Mouse (Mus musculus) ES-Bruce4 (cell line): ENCODE results near the gene Ddo. TPM values are rescaled to one million over a fixed set of nuclear protein-coding genes. Genes with fewer than 3 reads are reported as not detected.

Experiments used
- H3K27ac ChIP-seq: 2 replicates; pipeline ENCODE4 v1.5.1; 2012; ENCODE audit warnings: low read length, inconsistent platforms; ENCODE audit not compliant: insufficient read depth
- H3K27me3 ChIP-seq: 2 replicates; pipeline ENCODE4 v1.6.1; 2012; ENCODE audit warnings: mild to moderate bottlenecking, low read length, inconsistent platforms; ENCODE audit not compliant: control insufficient read depth, poor library complexity, insufficient read depth, severe bottlenecking
- H3K36me3 ChIP-seq: 2 replicates; pipeline ENCODE4 v1.6.1; 2012; ENCODE audit warnings: inconsistent platforms, mild to moderate bottlenecking, low read length, moderate library complexity; ENCODE audit not compliant: control insufficient read depth, poor library complexity, insufficient read depth, severe bottlenecking
- H3K4me1 ChIP-seq: one replicate; pipeline ENCODE4 v1.8.1; 2011; ENCODE audit warnings: low read length; ENCODE audit not compliant: control insufficient read depth, insufficient read depth
- H3K4me3 ChIP-seq: 2 replicates; pipeline ENCODE4 v1.5.1; 2011; ENCODE audit warnings: low read depth, mild to moderate bottlenecking, low read length
- H3K9ac ChIP-seq: 2 replicates; pipeline ENCODE4 v1.6.1; 2012; ENCODE audit warnings: low read depth, mild to moderate bottlenecking, inconsistent platforms; ENCODE audit not compliant: poor library complexity, severe bottlenecking
- H3K9me3 ChIP-seq: replicated peaks from 2 replicates; pipeline ENCODE4 v1.6.1; 2012; ENCODE audit warnings: mild to moderate bottlenecking, low read length, inconsistent platforms; ENCODE audit not compliant: control insufficient read depth, poor library complexity, insufficient read depth, severe bottlenecking
- CTCF ChIP-seq: IDR thresholded peaks from one replicate; pipeline ENCODE4 v1.8.1; 2011; ENCODE audit warnings: low read depth, low read length
- EP300 ChIP-seq: IDR thresholded peaks from 2 replicates; pipeline ENCODE4 v1.6.1; 2011; ENCODE audit warnings: low read depth, low read length; ENCODE audit not compliant: insufficient read depth
- POLR2A ChIP-seq: IDR thresholded peaks from one replicate; pipeline ENCODE4 v1.8.1; 2011; ENCODE audit warnings: low read length; ENCODE audit not compliant: insufficient read depth
- polyA plus RNA-seq: library from polyadenylated mRNA; stranded (reverse); fragments of >200 nt; gene quantifications from 2 replicates; pipeline ENCODE4 v1.2.4, GENCODE M21; 2011; ENCODE audit warnings: low read depth; ENCODE audit not compliant: missing spikeins, insufficient read depth, insufficient read length

The Ddo gene
- polyA plus RNA-seq, 1 experiment: not detected

DNA sequence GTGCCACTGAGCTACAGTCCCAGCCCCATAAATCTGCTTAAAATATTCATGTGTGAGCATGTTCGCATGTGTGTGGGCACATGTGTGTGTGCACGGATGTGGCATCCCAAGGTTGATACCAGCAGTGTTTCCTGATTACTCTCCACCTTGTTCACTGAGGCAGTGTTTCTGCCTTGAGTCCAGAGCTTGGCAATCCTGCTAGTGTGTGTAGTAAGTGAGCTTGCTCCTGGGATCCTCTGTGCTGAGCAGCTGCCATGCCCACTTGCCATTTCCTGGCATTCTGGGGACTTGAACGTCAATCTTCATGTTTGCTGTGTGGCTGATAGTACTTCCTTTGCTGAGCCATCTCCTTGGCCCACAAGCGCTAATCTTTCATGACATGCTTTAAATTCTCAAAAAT lies 85.3 kb downstream of the Ddo start:
- Histone ChIP-seq H3K36me3 (no peaks in the 10 kb centered on the region), H3K9ac (no peak overlapping the region), H3K27me3 (no peaks in the 10 kb centered on the region; the same call in 1 of the 2 replicates), H3K4me1 (no peaks in the 10 kb centered on the region), H3K9me3 (no peaks in the 10 kb centered on the region), H3K27ac (no peak overlapping the region), H3K4me3 (no peak overlapping the region)
- no peak for TF ChIP-seq EP300
- TF ChIP-seq CTCF: no peak
- no peak for TF ChIP-seq POLR2A

DNA sequence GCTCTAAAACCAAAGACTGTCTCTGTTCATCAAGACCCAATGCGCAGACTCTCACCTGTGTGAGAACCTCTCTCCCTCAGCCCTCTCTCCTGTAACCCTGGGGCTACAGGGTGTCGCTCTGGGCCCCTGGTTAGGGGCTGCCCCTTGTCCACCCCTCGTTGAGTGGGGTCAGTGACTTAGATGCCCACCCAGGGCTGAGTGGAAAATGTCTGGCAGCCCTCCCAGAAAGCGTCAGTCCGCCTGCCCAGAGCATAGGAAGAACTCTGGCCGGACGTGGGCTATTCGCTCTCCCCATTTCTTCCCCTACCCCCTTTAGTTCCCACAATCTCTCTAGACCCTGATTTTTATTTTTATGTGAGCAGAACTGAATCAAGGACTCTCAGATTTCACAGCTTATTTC lies 86.5 kb downstream of the Ddo start:
- Histone ChIP-seq H3K4me3 (no peak overlapping the region), H3K27ac (no peak overlapping the region), H3K27me3 (no peaks in the 10 kb centered on the region; the same call in 1 of the 2 replicates), H3K9me3 (no peaks in the 10 kb centered on the region), H3K36me3 (no peaks in the 10 kb centered on the region), H3K4me1 (no peaks in the 10 kb centered on the region), H3K9ac (no peak overlapping the region)
- TF ChIP-seq POLR2A: no peak
- no peak for TF ChIP-seq CTCF
- TF ChIP-seq EP300: no peak

DNA sequence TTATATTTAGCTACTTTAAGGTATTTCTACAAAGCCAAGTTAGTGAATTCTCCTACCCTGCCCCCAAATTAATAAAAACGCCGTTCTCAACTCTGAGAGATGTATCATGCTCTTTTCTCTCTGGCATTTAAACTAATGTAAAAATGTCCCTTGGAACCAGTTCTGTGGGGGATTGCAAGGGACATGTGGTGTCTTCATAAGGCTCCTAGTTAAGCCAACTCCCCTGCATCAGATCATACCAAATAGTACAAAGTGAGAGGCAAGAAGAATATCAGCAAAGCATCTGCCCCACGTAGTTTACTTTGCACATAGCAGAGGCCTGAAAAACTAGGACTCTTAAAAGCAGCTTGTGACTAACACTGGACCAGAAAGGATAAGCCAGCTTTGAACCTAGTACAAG lies 86.9 kb downstream of the Ddo start:
- no peak for TF ChIP-seq EP300
- no peak for TF ChIP-seq CTCF
- TF ChIP-seq POLR2A: no peak
- Histone ChIP-seq H3K27me3 (no peaks in the 10 kb centered on the region; the same call in 1 of the 2 replicates), H3K4me1 (no peaks in the 10 kb centered on the region), H3K4me3 (no peak overlapping the region), H3K27ac (no peak overlapping the region), H3K9ac (no peak overlapping the region), H3K9me3 (no peaks in the 10 kb centered on the region), H3K36me3 (no peaks in the 10 kb centered on the region)

DNA sequence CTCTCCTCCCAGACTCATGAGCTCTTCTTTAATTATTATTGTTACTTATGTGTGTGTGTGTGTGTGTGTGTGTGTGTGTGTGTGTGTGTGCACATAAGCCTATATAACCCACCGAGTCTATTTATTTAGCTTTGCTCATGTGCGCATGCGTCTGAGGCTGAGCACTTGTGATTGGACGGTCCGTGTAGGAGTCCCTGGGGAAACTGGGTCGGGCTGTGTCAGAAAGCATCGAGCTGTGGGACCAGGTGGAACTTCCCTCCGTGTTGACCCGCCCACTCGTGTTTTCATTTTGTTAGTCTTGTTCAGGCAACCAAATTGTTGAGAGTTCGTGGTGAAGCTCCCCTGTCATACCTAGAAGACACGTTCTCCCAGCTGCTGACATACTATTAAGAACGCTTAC lies 88.6 kb downstream of the Ddo start:
- no peaks in the 10 kb centered on the region for H3K9me3 ChIP-seq
- TF ChIP-seq CTCF: no peak
- TF ChIP-seq POLR2A: no peak
- no peak for TF ChIP-seq EP300
- H3K27me3 ChIP-seq: no peaks in the 10 kb centered on the region; the same call in 1 of the 2 replicates

DNA sequence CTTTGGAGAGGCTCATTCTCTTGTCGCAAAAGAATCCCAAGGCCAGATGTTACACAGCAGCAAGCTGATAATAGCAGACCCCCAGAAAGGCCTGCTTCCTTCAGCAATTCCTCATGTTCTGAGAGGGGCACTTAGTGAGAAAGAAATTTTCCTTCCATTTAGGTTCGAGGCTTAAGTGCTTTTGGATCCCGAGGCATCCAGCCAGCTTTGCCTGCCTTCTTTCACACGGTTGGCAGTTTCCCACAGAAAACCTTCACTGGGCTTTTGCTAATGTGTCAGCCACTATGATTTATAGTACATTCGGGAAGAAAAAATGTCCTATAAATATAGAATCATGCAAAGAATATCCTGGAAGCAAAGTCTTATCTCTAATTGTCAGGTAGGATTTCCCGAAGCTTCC lies 89.3 kb downstream of the Ddo start:
- H3K9me3 ChIP-seq: no peaks in the 10 kb centered on the region
- no peak overlapping the region for H3K4me3 ChIP-seq
- no peaks in the 10 kb centered on the region; the same call in 1 of the 2 replicates for H3K27me3 ChIP-seq
- no peak overlapping the region for H3K9ac ChIP-seq
- H3K4me1 ChIP-seq: no peaks in the 10 kb centered on the region
- no peak overlapping the region for H3K27ac ChIP-seq
- no peak for TF ChIP-seq POLR2A
- no peak for TF ChIP-seq CTCF
- no peak for TF ChIP-seq EP300
- no peaks in the 10 kb centered on the region for H3K36me3 ChIP-seq

More for the DNA sequence above, 88.6 kb downstream of the Ddo start:
- Histone ChIP-seq H3K27ac (no peak overlapping the region), H3K4me3 (no peak overlapping the region), H3K9ac (no peak overlapping the region), H3K36me3 (no peaks in the 10 kb centered on the region), H3K4me1 (no peaks in the 10 kb centered on the region)

DNA sequence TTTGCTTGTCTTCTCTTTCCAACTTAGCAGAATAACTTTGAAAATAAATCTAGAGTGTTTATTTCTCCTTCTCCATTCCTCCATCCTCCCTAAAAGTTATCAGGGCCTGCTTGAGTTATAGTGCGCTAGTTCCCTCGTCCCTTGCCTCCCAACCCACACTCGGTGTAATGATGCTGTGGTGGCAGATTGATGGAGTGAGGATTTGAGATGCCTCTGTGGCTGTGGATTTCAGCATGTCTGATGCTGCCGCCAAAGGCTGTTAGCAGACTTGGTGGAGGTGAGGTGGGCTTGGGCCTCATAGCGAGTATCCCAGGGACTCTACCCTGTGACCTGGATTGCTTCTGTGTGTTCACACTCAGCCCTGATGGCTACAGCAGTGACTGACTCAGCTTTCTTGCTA lies 91.1 kb downstream of the Ddo start:
- Histone ChIP-seq H3K4me1 (no peaks in the 10 kb centered on the region), H3K36me3 (no peaks in the 10 kb centered on the region), H3K27ac (no peak overlapping the region), H3K9ac (no peak overlapping the region), H3K9me3 (no peaks in the 10 kb centered on the region), H3K4me3 (no peak overlapping the region), H3K27me3 (no peaks in the 10 kb centered on the region; the same call in 1 of the 2 replicates)
- TF ChIP-seq CTCF: no peak
- no peak for TF ChIP-seq POLR2A
- TF ChIP-seq EP300: no peak
